Mouse (Mus musculus) stomach, postnatal 0 days (tissue): ENCODE results near the gene Glb1. TPM values are rescaled to one million over a fixed set of nuclear protein-coding genes. Genes with fewer than 3 reads are reported as not detected.

ENCODE experiments used
- ATAC-seq: fragments of 200-750 bp; cut with Nextera tagmentation; 2 replicates; pipeline ENCODE4 v1.8.0; 2017; ENCODE audit not compliant: low FRiP score, low TSS enrichment
- DNase-seq: peaks from one replicate; pipeline ENCODE4 v3.0.0-alpha.2; 2016; ENCODE audit warnings: low spot score
- H3K27ac ChIP-seq: fragments of 300-500 bp; sonication (generic); replicated peaks from 2 replicates; pipeline ENCODE4 v1.5.1; 2014; ENCODE audit warnings: mild to moderate bottlenecking, control low read depth
- H3K27me3 ChIP-seq: fragments of 300-500 bp; sonication (generic); 2 replicates; pipeline ENCODE4 v1.6.1; 2014; ENCODE audit warnings: low read length; ENCODE audit not compliant: control insufficient read depth, insufficient read depth
- H3K36me3 ChIP-seq: fragments of 300-500 bp; sonication (generic); 2 replicates; pipeline ENCODE4 v1.6.1; 2014; ENCODE audit warnings: low read length, mixed read lengths; ENCODE audit not compliant: control insufficient read depth, insufficient read depth
- H3K4me1 ChIP-seq: fragments of 300-500 bp; sonication (generic); replicated peaks from 2 replicates; pipeline ENCODE4 v1.6.1; 2014; ENCODE audit warnings: antibody characterized with exemption; ENCODE audit not compliant: control insufficient read depth, insufficient read depth
- H3K4me2 ChIP-seq: fragments of 300-500 bp; sonication (generic); replicated peaks from 2 replicates; pipeline ENCODE4 v1.6.1; 2014; ENCODE audit warnings: low read depth, mild to moderate bottlenecking, control low read depth, moderate library complexity
- H3K4me3 ChIP-seq: fragments of 300-500 bp; sonication (generic); 2 replicates; pipeline ENCODE4 v1.5.1; 2014; ENCODE audit warnings: low read depth, low read length, control low read depth
- H3K9ac ChIP-seq: fragments of 300-500 bp; sonication (generic); 2 replicates; pipeline ENCODE4 v1.6.1; 2014; ENCODE audit warnings: mild to moderate bottlenecking, low read length, control low read depth, mixed read lengths
- H3K9me3 ChIP-seq: fragments of 300-500 bp; sonication (generic); 2 replicates; pipeline ENCODE4 v1.6.1; 2016; ENCODE audit warnings: low read length; ENCODE audit not compliant: control insufficient read depth
- CTCF ChIP-seq: IDR thresholded peaks from 2 replicates; pipeline ENCODE4 v1.5.1; 2016; ENCODE audit warnings: antibody characterized with exemption, low read depth, mild to moderate bottlenecking, moderate library complexity
- EP300 ChIP-seq: optimal IDR thresholded peaks from 2 replicates; pipeline ENCODE3; 2016; ENCODE audit warnings: antibody characterized with exemption
- WGBS: fragments of 180-500 bp; shearing (Covaris S2); extraction: QIAGEN DNeasy Blood & Tissue Kit; methylation state at CpG from one replicate; pipeline ENCODE4 v1.1.7; 2014; 5-methylcytosine and 5-hydroxymethylcytosine counted together
- polyA plus RNA-seq: library from polyadenylated mRNA; unstranded; fragments of >200 nt; fragmentation: Nextera tagmentation; extraction: Ambion mirVana; gene quantifications from 2 replicates; pipeline ENCODE4 v1.2.1, GENCODE M21; 2015

The Glb1 gene
- polyA plus RNA-seq, 1 experiment from 2014 or later = 28.2 TPM

DNA sequence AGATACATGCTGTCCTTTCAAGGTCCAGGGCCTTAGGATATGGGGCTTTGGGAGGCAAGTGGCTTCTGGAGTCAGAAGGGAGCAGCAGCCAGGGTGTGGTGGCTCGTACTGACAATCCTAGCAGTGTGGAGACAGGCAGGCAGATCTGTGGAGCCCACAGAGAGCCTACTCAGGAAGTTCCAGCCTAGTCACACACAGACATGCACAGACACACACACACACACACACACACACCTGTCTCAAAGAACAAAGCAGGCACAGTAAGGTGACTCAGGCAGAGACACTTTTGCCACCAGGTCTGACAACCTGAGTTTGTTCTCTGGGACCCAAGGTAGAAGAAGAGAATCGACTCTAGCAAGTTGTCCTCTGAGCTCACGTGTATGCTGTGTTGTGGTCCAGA is 80.1 kb downstream of the Glb1 start:
- no peak overlapping the region for H3K9ac ChIP-seq
- DNase-seq = no peak
- H3K27ac ChIP-seq = no peak overlapping the region
- TF ChIP-seq CTCF = no peak
- TF ChIP-seq EP300 = no peak
- ATAC-seq = no peak
- H3K4me3 ChIP-seq = no peak overlapping the region
- no peaks in the 10 kb centered on the region; the same call in 1 of the 2 replicates for H3K36me3 ChIP-seq
- H3K27me3 ChIP-seq = no peaks in the 10 kb centered on the region
- H3K4me2 ChIP-seq = no peak overlapping the region
- no peaks in the 10 kb centered on the region for H3K9me3 ChIP-seq
- 77% methylated on average over 3 of the region's 3 CpGs for WGBS
- H3K4me1 ChIP-seq = no peaks in the 10 kb centered on the region

DNA sequence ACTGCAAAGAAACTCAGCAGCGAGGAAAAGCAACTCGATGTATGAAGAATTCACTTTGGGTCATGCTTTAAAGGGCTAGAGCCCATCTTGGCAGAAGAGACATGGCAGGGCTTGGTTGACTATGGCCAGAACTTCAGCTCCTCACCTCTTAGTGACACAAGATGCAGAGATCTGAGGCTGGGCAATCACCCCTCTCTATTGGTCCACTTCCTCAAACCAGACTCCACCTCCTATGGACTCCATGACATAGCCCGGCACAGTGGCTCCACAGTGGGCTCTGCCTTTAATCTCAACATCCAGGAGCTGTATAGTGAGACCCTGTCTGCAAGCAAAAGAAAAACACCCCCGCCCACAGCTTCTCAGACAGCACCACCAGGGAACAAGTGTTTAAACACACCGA is 83.9 kb downstream of the Glb1 start:
- no peak for ATAC-seq
- Histone ChIP-seq H3K9me3 (no peaks in the 10 kb centered on the region), H3K4me2 (no peak overlapping the region), H3K4me3 (no peak overlapping the region), H3K4me1 (no peaks in the 10 kb centered on the region), H3K27me3 (no peaks in the 10 kb centered on the region), H3K9ac (no peak overlapping the region), H3K27ac (no peak overlapping the region), H3K36me3 (no peaks in the 10 kb centered on the region)
- DNase-seq = no peak
- 80% methylated on average over 5 of the region's 5 CpGs for WGBS
- TF ChIP-seq CTCF = no peak

DNA sequence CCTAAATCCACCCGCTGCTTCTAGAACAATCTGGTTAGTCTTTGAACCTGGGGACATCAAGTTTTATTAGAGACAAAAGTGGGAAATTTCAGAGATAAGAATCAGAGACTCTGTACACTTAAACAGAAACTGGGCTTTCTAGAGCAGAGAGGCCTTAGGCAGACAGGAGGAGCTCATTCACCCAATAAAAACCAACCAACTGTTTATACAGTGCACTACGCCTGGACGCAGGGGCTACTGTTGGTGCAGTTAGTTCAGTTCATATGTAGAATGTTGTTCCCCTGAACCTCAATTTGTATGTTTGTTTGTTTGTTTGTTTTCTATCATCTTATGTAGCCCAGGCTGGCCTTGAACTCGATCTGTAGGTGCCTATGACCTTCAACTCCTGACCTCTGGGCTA is 85.9 kb downstream of the Glb1 start:
- no peaks in the 10 kb centered on the region for H3K4me1 ChIP-seq
- no peaks in the 10 kb centered on the region for H3K36me3 ChIP-seq
- no peaks in the 10 kb centered on the region for H3K27me3 ChIP-seq
- H3K9ac ChIP-seq = no peak overlapping the region
- TF ChIP-seq CTCF = no peak
- DNase-seq = no peak
- H3K4me3 ChIP-seq = no peak overlapping the region
- H3K9me3 ChIP-seq = no peaks in the 10 kb centered on the region
- 66% methylated on average over 4 of the region's 4 CpGs for WGBS
- H3K4me2 ChIP-seq = no peak overlapping the region
- no peak overlapping the region for H3K27ac ChIP-seq
- ATAC-seq = no peak

DNA sequence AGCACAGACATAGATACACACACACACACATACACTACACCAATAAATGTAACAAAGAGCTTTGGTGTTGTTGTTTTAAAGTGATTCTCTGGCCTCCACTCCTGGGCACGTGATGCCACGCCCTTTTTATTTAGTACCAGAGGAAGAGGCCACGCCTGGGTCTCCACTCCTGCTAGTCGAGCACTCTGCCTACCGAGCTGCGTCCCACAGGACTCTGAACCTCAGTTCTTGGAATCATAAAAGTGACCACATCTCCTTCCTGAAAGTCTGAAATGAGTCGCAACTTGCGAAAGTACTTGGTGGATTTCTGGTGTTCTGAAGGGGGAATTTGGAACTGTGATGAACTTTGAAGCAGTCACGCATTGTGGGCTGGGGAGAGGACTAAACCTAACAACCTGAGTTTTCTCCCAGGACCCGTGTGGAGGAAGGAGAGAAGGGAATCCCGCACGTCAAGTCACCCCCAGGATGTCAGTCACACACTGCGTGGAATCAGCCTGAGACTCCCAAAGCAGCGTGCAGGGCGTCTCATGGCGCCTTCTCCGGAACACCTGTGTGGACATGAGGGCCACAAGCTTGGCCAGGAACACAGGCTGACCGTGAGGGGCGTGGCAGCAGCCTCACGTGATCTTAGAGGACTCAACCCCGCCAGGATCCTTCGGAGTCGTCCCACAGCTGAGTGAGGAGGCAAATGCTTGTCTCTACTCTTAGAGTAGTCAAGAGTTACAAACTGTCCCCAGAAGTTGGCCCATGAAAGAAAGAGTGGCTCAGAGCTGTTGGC is 86.8 kb downstream of the Glb1 start:
- Histone ChIP-seq H3K4me3 (no peak overlapping the region), H3K4me1 (no peaks in the 10 kb centered on the region), H3K4me2 (no peak overlapping the region), H3K27me3 (no peaks in the 10 kb centered on the region), H3K27ac (no peak overlapping the region), H3K9ac (no peak overlapping the region), H3K36me3 (no peaks in the 10 kb centered on the region), H3K9me3 (no peaks in the 10 kb centered on the region)
- ATAC-seq = peak; percentile 85
- TF ChIP-seq EP300 (no peak), CTCF (no peak)
- WGBS = 62% methylated on average over 23 of the region's 23 CpGs
- peak; percentile 63 for DNase-seq

DNA sequence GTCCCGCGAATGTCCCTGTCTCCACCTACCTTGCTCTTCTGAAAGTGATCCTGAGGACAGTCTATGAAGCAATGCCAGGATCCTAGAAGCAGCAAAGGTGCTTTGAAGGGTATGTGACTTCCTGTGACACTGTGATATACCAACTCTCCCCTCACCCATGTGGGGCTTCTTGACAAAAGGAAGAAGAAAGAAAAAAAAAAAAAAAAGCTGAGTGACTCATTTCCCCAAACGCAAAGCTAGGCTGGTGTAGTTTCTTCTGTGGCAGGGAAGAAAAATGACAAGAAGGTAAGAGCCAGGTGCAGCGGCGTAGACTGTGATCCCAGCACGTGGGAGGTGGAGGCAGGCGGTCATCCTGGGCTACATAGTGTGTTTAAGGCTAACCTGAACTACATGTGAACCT is 95.6 kb downstream of the Glb1 start:
- DNase-seq (no peak), ATAC-seq (no peak)
- Histone ChIP-seq H3K36me3 (no peaks in the 10 kb centered on the region), H3K9me3 (no peaks in the 10 kb centered on the region), H3K4me1 (no peaks in the 10 kb centered on the region), H3K4me3 (no peak overlapping the region), H3K4me2 (no peak overlapping the region), H3K9ac (no peak overlapping the region), H3K27me3 (no peaks in the 10 kb centered on the region), H3K27ac (no peak overlapping the region)
- TF ChIP-seq CTCF = no peak
- TF ChIP-seq EP300 = no peak
- WGBS = 70% methylated on average over 7 of the region's 7 CpGs

DNA sequence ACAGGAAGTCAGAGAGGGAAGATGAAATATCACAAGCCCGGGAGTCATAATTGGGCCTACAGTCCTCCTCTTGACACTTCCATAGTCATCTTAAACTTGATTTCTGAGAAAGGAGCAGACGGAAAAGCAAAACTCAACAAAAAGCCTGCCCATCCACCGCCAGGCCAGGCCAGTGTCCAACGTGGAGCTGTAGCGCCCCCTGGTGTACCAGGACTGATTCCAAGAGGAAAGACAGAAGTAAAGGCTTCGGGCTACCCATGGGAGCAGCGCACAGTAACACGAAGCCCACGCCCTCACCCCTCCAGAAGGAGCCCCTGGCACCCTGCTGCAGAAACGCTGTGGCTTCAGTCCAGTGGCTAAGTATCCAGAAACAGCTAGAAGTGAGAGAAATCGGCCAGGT is 97.3 kb downstream of the Glb1 start:
- no peak overlapping the region for H3K27ac ChIP-seq
- H3K4me2 ChIP-seq = no peak overlapping the region
- H3K27me3 ChIP-seq = no peaks in the 10 kb centered on the region
- DNase-seq = peak; percentile 92
- WGBS = 9% methylated on average over 11 of the region's 11 CpGs
- no peak overlapping the region for H3K4me3 ChIP-seq
- no peaks in the 10 kb centered on the region for H3K9me3 ChIP-seq
- no peaks in the 10 kb centered on the region for H3K36me3 ChIP-seq
- H3K4me1 ChIP-seq = no peaks in the 10 kb centered on the region
- TF ChIP-seq EP300 (no peak), CTCF (peak; percentile 94)
- H3K9ac ChIP-seq = no peak overlapping the region
- ATAC-seq = peak; percentile 59
